Mouse (Mus musculus): Measurements from ENCODE around the gene Ddx23. TPM values are rescaled to one million over a fixed set of nuclear protein-coding genes. Genes with fewer than 3 reads are reported as not detected.

Ddx23 gene
- polyA plus RNA-seq, 1 experiment from 2014 or later: 34.5 TPM

- Histone ChIP-seq H3K4me1 (peaks cover 34% of the 10 kb centered on the region), H3K4me2 (replicated peaks) (no peak overlapping the region), H3K27me3 (no peaks in the 10 kb centered on the region), H3K9me3 (no peaks in the 10 kb centered on the region), H3K9ac (no peak overlapping the region), H3K36me3 (peaks cover 99% of the 10 kb centered on the region), H3K4me3 (no peak overlapping the region), H3K27ac (no peak overlapping the region)
- ATAC-seq (ENCODE audit: low FRiP score, low read depth): no peak
- WGBS: 89% methylated on average over 12 of the region's 12 CpGs
Measured at GRCm38 (mm10) chr15:98600036-98600709, 62.5 kb downstream of the Ddx23 start.

GRCm38 (mm10) chr15:98596609-98597008, 66.1 kb downstream of the Ddx23 start:
- Histone ChIP-seq H3K4me3 (no peak overlapping the region), H3K27me3 (no peaks in the 10 kb centered on the region), H3K36me3 (peaks cover 100% of the 10 kb centered on the region), H3K27ac (no peak overlapping the region), H3K9me3 (no peaks in the 10 kb centered on the region), H3K9ac (no peak overlapping the region), H3K4me1 (peaks cover 4% of the 10 kb centered on the region; the same call in 1 of the 2 replicates), H3K4me2 (replicated peaks) (no peak overlapping the region)
- WGBS: 97% methylated on average over 14 of the region's 14 CpGs
- ATAC-seq (ENCODE audit: low FRiP score, low read depth): no peak

Other genes starting within 250 kb of the Ddx23 start
- not detected in 2 replicates for gene Olfr282, start 231.7 kb downstream of the Ddx23 start, polyA plus RNA-seq (2015; fragmentation: Nextera tagmentation; extraction: Ambion mirVana)
- not detected in 2 replicates for gene Olfr281, start 210.3 kb downstream of the Ddx23 start, polyA plus RNA-seq (2015; fragmentation: Nextera tagmentation; extraction: Ambion mirVana)
- not detected in 2 replicates for gene OR5BS1P, start 193.0 kb downstream of the Ddx23 start, polyA plus RNA-seq (2015; fragmentation: Nextera tagmentation; extraction: Ambion mirVana)
- 0.19 TPM in 1 of 2 replicates, not detected in the other for gene Lalba, start 180.2 kb downstream of the Ddx23 start, polyA plus RNA-seq (2015; fragmentation: Nextera tagmentation; extraction: Ambion mirVana)
- gene Olfr279, start 170.5 kb downstream of the Ddx23 start, polyA plus RNA-seq (2015; fragmentation: Nextera tagmentation; extraction: Ambion mirVana): not detected in 2 replicates
- gene Kansl2, start 128.6 kb downstream of the Ddx23 start, polyA plus RNA-seq (2015; fragmentation: Nextera tagmentation; extraction: Ambion mirVana): 139 and 147 TPM in 2 replicates
- 57.7 and 62.1 TPM in 2 replicates for gene Ccnt1, start 92.0 kb downstream of the Ddx23 start, polyA plus RNA-seq (2015; fragmentation: Nextera tagmentation; extraction: Ambion mirVana)
- gene 4930415O20Rik, start 91.9 kb downstream of the Ddx23 start, polyA plus RNA-seq (2015; fragmentation: Nextera tagmentation; extraction: Ambion mirVana): not detected in 2 replicates
- 16.9 and 17.1 TPM in 2 replicates for gene Adcy6, start 52.8 kb downstream of the Ddx23 start, polyA plus RNA-seq (2015; fragmentation: Nextera tagmentation; extraction: Ambion mirVana)
- gene Cacnb3, start 32.1 kb downstream of the Ddx23 start, polyA plus RNA-seq (2015; fragmentation: Nextera tagmentation; extraction: Ambion mirVana): 43.7 and 48.2 TPM in 2 replicates
- 0.87 and 1.1 TPM in 2 replicates for gene Rnd1, start 14.6 kb upstream of the Ddx23 start, polyA plus RNA-seq (2015; fragmentation: Nextera tagmentation; extraction: Ambion mirVana)
- gene Ccdc65, start 45.3 kb upstream of the Ddx23 start, polyA plus RNA-seq (2015; fragmentation: Nextera tagmentation; extraction: Ambion mirVana): 0.87 and 0.90 TPM in 2 replicates
- 50.8 and 51.5 TPM in 2 replicates for gene Fkbp11, start 65.3 kb upstream of the Ddx23 start, polyA plus RNA-seq (2015; fragmentation: Nextera tagmentation; extraction: Ambion mirVana)
- gene Arf3, start 100.3 kb upstream of the Ddx23 start, polyA plus RNA-seq (2015; fragmentation: Nextera tagmentation; extraction: Ambion mirVana): 39.1 and 41.0 TPM in 2 replicates
- 2.1 and 2.4 TPM in 2 replicates for gene Wnt10b, start 115.3 kb upstream of the Ddx23 start, polyA plus RNA-seq (2015; fragmentation: Nextera tagmentation; extraction: Ambion mirVana)
- not detected in 2 replicates for gene Wnt1, start 127.0 kb upstream of the Ddx23 start, polyA plus RNA-seq (2015; fragmentation: Nextera tagmentation; extraction: Ambion mirVana)
- 0.05 TPM in 1 of 2 replicates, not detected in the other for gene Ddn, start 146.6 kb upstream of the Ddx23 start, polyA plus RNA-seq (2015; fragmentation: Nextera tagmentation; extraction: Ambion mirVana)
- 93.4 and 94.5 TPM in 2 replicates for gene Prkag1, start 168.6 kb upstream of the Ddx23 start, polyA plus RNA-seq (2015; fragmentation: Nextera tagmentation; extraction: Ambion mirVana)
- 14.7 and 14.9 TPM in 2 replicates for gene Kmt2d, start 208.3 kb upstream of the Ddx23 start, polyA plus RNA-seq (2015; fragmentation: Nextera tagmentation; extraction: Ambion mirVana)
- gene Rhebl1, start 231.6 kb upstream of the Ddx23 start, polyA plus RNA-seq (2015; fragmentation: Nextera tagmentation; extraction: Ambion mirVana): 18.4 and 20.1 TPM in 2 replicates
- gene Dhh, start 235.6 kb upstream of the Ddx23 start, polyA plus RNA-seq (2015; fragmentation: Nextera tagmentation; extraction: Ambion mirVana): 0.59 and 0.80 TPM in 2 replicates